ENCODE assay signal across 23 mouse cellular contexts in the genomic region with DNA sequence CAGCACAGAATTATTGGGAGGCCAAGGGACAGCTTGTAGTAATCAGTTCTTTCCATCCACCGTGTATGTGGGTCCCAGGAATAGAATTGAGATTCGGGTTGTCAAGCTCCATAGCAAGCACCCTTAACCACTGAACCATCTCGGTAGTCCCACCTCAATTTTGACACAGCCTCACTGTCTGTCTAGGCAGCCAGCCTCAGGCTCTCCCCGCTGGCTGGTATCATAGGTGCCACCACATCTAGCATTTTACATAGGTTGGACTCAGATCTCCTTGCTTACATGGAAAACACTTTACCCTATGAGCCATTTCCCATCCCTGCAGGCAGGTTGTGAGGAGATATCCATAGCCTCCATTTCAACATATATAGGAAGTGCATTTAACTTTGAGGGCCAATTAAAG. TPM values are rescaled to one million over a fixed set of nuclear protein-coding genes. Genes with fewer than 3 reads are reported as not detected.
DNase-seq lines count a peak whose midpoint lies in the region; ATAC-seq and TF ChIP-seq lines count a peak whose summit lies in the region.
"Had no signal": no experiment of that assay in that cellular context is flagged by ENCODE, and none has a peak within 500 bp of the region (broad histone marks: within the 10 kb centered on the region; RNA-seq: fewer than 3 reads in every experiment).

No protein-coding gene starts in this region.

- ATAC-seq in G1E (ENCODE audit: extremely low read depth, insufficient number of reproducible peaks, low FRiP score, poor library complexity, severe bottlenecking), result no peak
- peak; percentile 8; the same call in 1 of the 2 replicates for ATAC-seq in liver, embryonic 12.5 days
- peak; percentile 12 for ATAC-seq in megakaryocyte progenitor cell, adult 5-6 weeks (replicated peaks; ENCODE audit: poor library complexity)
- ATAC-seq in midbrain, embryonic 15.5 days (replicated peaks), result no peak
- ATAC-seq: forebrain, postnatal 0 days had no signal

- TF ChIP-seq POLR2A in MEL (IDR thresholded peaks at IDR 0.05; ENCODE audit: control insufficient read depth in 1 of 2, insufficient read depth in 1 of 2, low read depth in 1 of 2, low read length in 2 of 2, poor library complexity in 1 of 2), result no peak

- WGBS in liver, embryonic 12.5 days (ENCODE audit: insufficient replicate concordance), result 56% methylated on average over 4 of the region's 4 CpGs
- WGBS in midbrain, embryonic 15.5 days, result 93% methylated on average over 4 of the region's 4 CpGs

- TF ChIP-seq CTCF in G1E (IDR thresholded peaks at IDR 0.05; ENCODE audit: low read depth, low read length), result no peak
- TF ChIP-seq CTCF in MEL (IDR thresholded peaks at IDR 0.05 in 2 of 3, conservative IDR thresholded peaks at IDR 0.05 in 1 of 3; ENCODE audit: control insufficient read depth in 1 of 3, insufficient read depth in 1 of 3, low read depth in 2 of 3, low read length in 3 of 3, poor library complexity in 1 of 3, severe bottlenecking in 1 of 3), result no peak

- H3K27me3 ChIP-seq in G1E (ENCODE audit: insufficient read depth, low read length), result no peaks in the 10 kb centered on the region
- H3K27me3 ChIP-seq in MEL (ENCODE audit: control insufficient read depth in 1 of 2, insufficient read depth in 2 of 2, low read length in 2 of 2), result no peaks in the 10 kb centered on the region
- H3K27me3 ChIP-seq in liver, embryonic 12.5 days (replicated peaks), result no peaks in the 10 kb centered on the region
- no peaks in the 10 kb centered on the region for H3K27me3 ChIP-seq in midbrain, embryonic 15.5 days (replicated peaks)
- H3K27me3 ChIP-seq: embryonic facial prominence, embryonic 15.5 days; hindbrain, embryonic 13.5 days; limb, embryonic 12.5 days; lung, embryonic 15.5 days; neural tube, embryonic 15.5 days had no signal

- peak overlapping the region; percentile 24 for H3K9ac ChIP-seq in MEL (ENCODE audit: control insufficient read depth, low read depth, low read length, poor library complexity, severe bottlenecking)
- peak overlapping the region; percentile 60 for H3K9ac ChIP-seq in liver, embryonic 12.5 days
- no peak overlapping the region for H3K9ac ChIP-seq in midbrain, embryonic 15.5 days
- H3K9ac ChIP-seq: embryonic facial prominence, embryonic 15.5 days; forebrain, postnatal 0 days; hindbrain, embryonic 13.5 days; limb, embryonic 12.5 days; lung, embryonic 15.5 days; neural tube, embryonic 15.5 days had no signal

- TF ChIP-seq RAD21 in MEL (IDR thresholded peaks at IDR 0.05; ENCODE audit: low read depth, low read length), result no peak

- DNase-seq in G1E (ENCODE audit: low spot score) (no peak), MEL (ENCODE audit: low read depth, low spot score) (peak; percentile 59)
- no peak for DNase-seq in spleen, postnatal 10 days (ENCODE audit: low spot score in 2 of 2)
- DNase-seq in urinary bladder, postnatal 10 days (ENCODE audit: low spot score), result no peak
- DNase-seq: adrenal gland, postnatal 10 days; cerebellum, adult 8-10 months; forebrain, postnatal 0 days; gastrocnemius, postnatal 25 days; heart, adult 2 months; kidney, adult 8-10 months; kidney, postnatal 14 days; lung, postnatal 4 days; right cerebral cortex, adult 18-20 months; right cerebral cortex, postnatal 4 days had no signal

- peak overlapping the region; percentile 83 for H3K27ac ChIP-seq in MEL (ENCODE audit: control insufficient read depth, low read depth, low read length)
- H3K27ac ChIP-seq in liver, embryonic 12.5 days, result peak overlapping the region; percentile 95
- no peak overlapping the region for H3K27ac ChIP-seq in midbrain, embryonic 15.5 days
- H3K27ac ChIP-seq: heart, adult 2 months; hindbrain, embryonic 13.5 days; limb, embryonic 12.5 days; lung, embryonic 15.5 days; midbrain, embryonic 10.5 days; neural tube, embryonic 15.5 days had no signal

- H3K9me3 ChIP-seq in G1E (replicated peaks) (no peaks in the 10 kb centered on the region), MEL (replicated peaks; ENCODE audit: insufficient read depth, low read length) (no peaks in the 10 kb centered on the region)
- H3K9me3 ChIP-seq in liver, embryonic 12.5 days (replicated peaks), result no peaks in the 10 kb centered on the region
- no peaks in the 10 kb centered on the region for H3K9me3 ChIP-seq in midbrain, embryonic 15.5 days
- H3K9me3 ChIP-seq: embryonic facial prominence, embryonic 15.5 days; hindbrain, embryonic 13.5 days; limb, embryonic 12.5 days; lung, embryonic 15.5 days; midbrain, embryonic 10.5 days; neural tube, embryonic 15.5 days had no signal

- TF ChIP-seq EP300 in MEL (IDR thresholded peaks at IDR 0.05; ENCODE audit: low read depth in 1 of 2, low read length in 2 of 2), result no peak

- peak overlapping the region; percentile 32 for H3K4me2 ChIP-seq in liver, embryonic 12.5 days
- no peak overlapping the region for H3K4me2 ChIP-seq in midbrain, embryonic 15.5 days
- H3K4me2 ChIP-seq: embryonic facial prominence, embryonic 15.5 days; hindbrain, embryonic 13.5 days; limb, embryonic 12.5 days; lung, embryonic 15.5 days; neural tube, embryonic 15.5 days had no signal

- peaks cover 8% of the 10 kb centered on the region for H3K79me2 ChIP-seq in MEL (ENCODE audit: control insufficient read depth, insufficient read depth, low read length, poor library complexity)

- H3K36me3 ChIP-seq in G1E (replicated peaks), result peaks cover 62% of the 10 kb centered on the region
- peaks cover 13 to 41% of the 10 kb centered on the region in 2 experiments for H3K36me3 ChIP-seq in MEL (ENCODE audit: control insufficient read depth in 1 of 2, insufficient read depth in 2 of 2, low read length in 2 of 2)
- peaks cover 42% of the 10 kb centered on the region for H3K36me3 ChIP-seq in liver, embryonic 12.5 days
- no peaks in the 10 kb centered on the region for H3K36me3 ChIP-seq in midbrain, embryonic 15.5 days (replicated peaks)
- H3K36me3 ChIP-seq: neural tube, embryonic 15.5 days had no signal

- H3K4me1 ChIP-seq in G1E (ENCODE audit: insufficient read depth, low read depth, low read length) (peaks cover 85% of the 10 kb centered on the region), MEL (ENCODE audit: control insufficient read depth in 1 of 2, insufficient read depth in 2 of 2, low read length in 2 of 2) (peaks cover 20 to 36% of the 10 kb centered on the region in 2 experiments)
- H3K4me1 ChIP-seq in liver, embryonic 12.5 days, result peaks cover 89% of the 10 kb centered on the region
- no peaks in the 10 kb centered on the region for H3K4me1 ChIP-seq in midbrain, embryonic 15.5 days
- H3K4me1 ChIP-seq: hindbrain, embryonic 13.5 days; limb, embryonic 12.5 days; lung, embryonic 15.5 days; neural tube, embryonic 15.5 days had no signal

- peak overlapping the region; percentile 20; the same call in 1 of the 2 replicates for H3K4me3 ChIP-seq in G1E (ENCODE audit: low read depth, low read length)
- H3K4me3 ChIP-seq in MEL (ENCODE audit: control insufficient read depth in 1 of 2, insufficient read depth in 1 of 2, low read depth in 2 of 2, low read length in 2 of 2), result no peak overlapping the region
- no peak overlapping the region for H3K4me3 ChIP-seq in liver, embryonic 12.5 days
- H3K4me3 ChIP-seq in midbrain, embryonic 15.5 days, result no peak overlapping the region
- H3K4me3 ChIP-seq: embryonic facial prominence, embryonic 15.5 days; heart, adult 2 months; hindbrain, embryonic 13.5 days; limb, embryonic 12.5 days; lung, embryonic 15.5 days; midbrain, embryonic 10.5 days; neural tube, embryonic 15.5 days had no signal

RNA-seq across cellular contexts. Expression of a gene that starts 28.5 kb away (rescaled TPM):
- 53.6 and 54.1 TPM in 2 replicates for total RNA-seq in G1E (2014; fragmentation: Nextera tagmentation)
- total RNA-seq in G1E (2017), result 68.0 and 74.6 TPM in 2 replicates
- 19.5 and 21.9 TPM in 2 replicates for polyA plus RNA-seq in G1E (2012)
- 37.8 and 44.4 TPM in 2 replicates for total RNA-seq in MEL (2012; rRNA removed)
- polyA plus RNA-seq in MEL (2012; ENCODE audit: insufficient read depth in 1 of 2, insufficient read length in 2 of 2, low read depth in 1 of 2, low replicate concordance in 2 of 2, missing spikeins in 1 of 2), result 100 to 1,000 TPM in 1 of 2 experiments, 10 to 100 TPM in 1; 54.2 to 107 TPM
- polyA plus RNA-seq in liver, embryonic 12.5 days (2016; fragmentation: Nextera tagmentation; extraction: Ambion mirVana), result 44.8 and 49.1 TPM in 2 replicates
- total RNA-seq in megakaryocyte progenitor cell, adult 5-6 weeks (2015), result 137 and 148 TPM in 2 replicates
- 77.6 and 90.6 TPM in 2 replicates for total RNA-seq in megakaryocyte progenitor cell, adult 5-6 weeks (2017)
- polyA plus RNA-seq in midbrain, embryonic 15.5 days (2015; fragmentation: Nextera tagmentation; extraction: Ambion mirVana), result 30.6 and 30.9 TPM in 2 replicates

RNA-seq across cellular contexts. Expression of a gene that starts 32.6 kb away (rescaled TPM):
- total RNA-seq in G1E (2014; fragmentation: Nextera tagmentation) (122 and 152 TPM in 2 replicates), G1E (2017) (76.7 and 90.2 TPM in 2 replicates), MEL (2012; rRNA removed) (22.9 and 24.2 TPM in 2 replicates)
- polyA plus RNA-seq in G1E (2012) (21.6 and 24.1 TPM in 2 replicates), MEL (2012; ENCODE audit: insufficient read depth in 1 of 2, insufficient read length in 2 of 2, low read depth in 1 of 2, low replicate concordance in 2 of 2, missing spikeins in 1 of 2) (10 to 100 TPM in 1 of 2 experiments, not detected in 1; 42.4 TPM)
- 29.8 and 31.2 TPM in 2 replicates for polyA plus RNA-seq in liver, embryonic 12.5 days (2016; fragmentation: Nextera tagmentation; extraction: Ambion mirVana)
- total RNA-seq in megakaryocyte progenitor cell, adult 5-6 weeks (2015), result 60.1 and 72.6 TPM in 2 replicates
- 25.7 and 34.0 TPM in 2 replicates for total RNA-seq in megakaryocyte progenitor cell, adult 5-6 weeks (2017)
- polyA plus RNA-seq in midbrain, embryonic 15.5 days (2015; fragmentation: Nextera tagmentation; extraction: Ambion mirVana), result 31.9 and 32.8 TPM in 2 replicates

RNA-seq across cellular contexts. Expression of a gene that starts 54.7 kb away (rescaled TPM):
- total RNA-seq in G1E (2014; fragmentation: Nextera tagmentation) (32.8 and 48.6 TPM in 2 replicates), G1E (2017) (29.4 and 34.2 TPM in 2 replicates), MEL (2012; rRNA removed) (15.8 and 17.3 TPM in 2 replicates)
- polyA plus RNA-seq in G1E (2012) (22.6 and 23.9 TPM in 2 replicates), MEL (2012; ENCODE audit: insufficient read depth in 1 of 2, insufficient read length in 2 of 2, low read depth in 1 of 2, low replicate concordance in 2 of 2, missing spikeins in 1 of 2) (10 to 100 TPM in 1 of 2 experiments, not detected in 1; 26.7 TPM)
- polyA plus RNA-seq in liver, embryonic 12.5 days (2016; fragmentation: Nextera tagmentation; extraction: Ambion mirVana), result 39.1 and 41.1 TPM in 2 replicates
- total RNA-seq in megakaryocyte progenitor cell, adult 5-6 weeks (2015), result 22.7 and 23.0 TPM in 2 replicates
- 19.2 and 32.1 TPM in 2 replicates for total RNA-seq in megakaryocyte progenitor cell, adult 5-6 weeks (2017)
- polyA plus RNA-seq in midbrain, embryonic 15.5 days (2015; fragmentation: Nextera tagmentation; extraction: Ambion mirVana), result 40.1 and 42.4 TPM in 2 replicates

RNA-seq across cellular contexts. Expression of a gene that starts 54.7 kb away (rescaled TPM):
- 86.2 and 94.0 TPM in 2 replicates for total RNA-seq in G1E (2014; fragmentation: Nextera tagmentation)
- 45.0 and 46.7 TPM in 2 replicates for total RNA-seq in G1E (2017)
- polyA plus RNA-seq in G1E (2012), result 10.2 and 12.4 TPM in 2 replicates
- 60.9 and 69.6 TPM in 2 replicates for total RNA-seq in MEL (2012; rRNA removed)
- polyA plus RNA-seq in MEL (2012; ENCODE audit: insufficient read depth in 1 of 2, insufficient read length in 2 of 2, low read depth in 1 of 2, low replicate concordance in 2 of 2, missing spikeins in 1 of 2), result 10 to 100 TPM in 1 of 2 experiments, not detected in 1; 56.2 TPM
- 33.9 and 34.7 TPM in 2 replicates for polyA plus RNA-seq in liver, embryonic 12.5 days (2016; fragmentation: Nextera tagmentation; extraction: Ambion mirVana)
- 39.3 and 40.3 TPM in 2 replicates for total RNA-seq in megakaryocyte progenitor cell, adult 5-6 weeks (2015)
- 36.6 and 62.7 TPM in 2 replicates for total RNA-seq in megakaryocyte progenitor cell, adult 5-6 weeks (2017)
- 88.6 and 91.3 TPM in 2 replicates for polyA plus RNA-seq in midbrain, embryonic 15.5 days (2015; fragmentation: Nextera tagmentation; extraction: Ambion mirVana)

Comparison
In these comparisons a context has a peak if more than half of its experiments do, and no peak if none do; other contexts are left out.
1. ATAC-seq: peak in liver, embryonic 12.5 days (single experiment) and megakaryocyte progenitor cell, adult 5-6 weeks (single experiment); none in G1E (single experiment) and midbrain, embryonic 15.5 days (single experiment).